Mouse (Mus musculus) fibroblast of lung, adult 2 months (primary cell): Measurements from ENCODE around the gene Col4a5.
A peak's percentile ranks its signal among the peaks of the same experiment; 100 is the strongest.

Experiments used
- DNase-seq: peaks from one replicate; pipeline ENCODE4 v3.0.0-alpha.2; 2011; ENCODE audit warnings: low read depth

Col4a5 gene

GRCm38 (mm10) chrX:141475110-141475509 lies at the start of gene Col4a5:
Gene Col4a5, plus strand, starts transcription at chrX:141475385.
- DNase-seq = peak; percentile 37

- no peak for DNase-seq
Observed at GRCm38 (mm10) chrX:141436780-141437179, 38.4 kb upstream of the Col4a5 start.

GRCm38 (mm10) chrX:141439423-141439822 lies 35.8 kb upstream of the Col4a5 start:
- peak; percentile 36 for DNase-seq

- no peak for DNase-seq
Observed at GRCm38 (mm10) chrX:141447936-141448335, 27.2 kb upstream of the Col4a5 start.

GRCm38 (mm10) chrX:141473470-141474302 lies 1.5 kb upstream of the Col4a5 start, which contains the start of gene Col4a6:
Gene Col4a6, minus strand, starts transcription at chrX:141474076.
- no peak for DNase-seq

GRCm38 (mm10) chrX:141475566-141476327 lies 562 bp downstream of the Col4a5 start:
- DNase-seq = no peak

- no peak for DNase-seq
Observed at GRCm38 (mm10) chrX:141494545-141494944, 19.4 kb downstream of the Col4a5 start.

- no peak for DNase-seq
Observed at GRCm38 (mm10) chrX:141503125-141503524, 27.9 kb downstream of the Col4a5 start.

- peak; percentile 52 for DNase-seq
Observed at GRCm38 (mm10) chrX:141533447-141533846, 58.3 kb downstream of the Col4a5 start.

GRCm38 (mm10) chrX:141547471-141547870 lies 72.3 kb downstream of the Col4a5 start:
- no peak for DNase-seq

GRCm38 (mm10) chrX:141590242-141590641 lies 115.1 kb downstream of the Col4a5 start:
- DNase-seq = no peak

GRCm38 (mm10) chrX:141721725-141722124 lies 246.5 kb downstream of the Col4a5 start:
- DNase-seq = no peak

- DNase-seq = no peak
Observed at GRCm38 (mm10) chrX:141723936-141724335, 248.8 kb downstream of the Col4a5 start.

- no peak for DNase-seq
Observed at GRCm38 (mm10) chrX:141724391-141724891, 249.3 kb downstream of the Col4a5 start.

GRCm38 (mm10) chrX:141724937-141725918 lies 250.0 kb downstream of the Col4a5 start, which contains the start of gene Irs4:
Gene Irs4, minus strand, starts transcription at chrX:141725263.
- no peak for DNase-seq

- DNase-seq = no peak
Observed at GRCm38 (mm10) chrX:141729570-141729969, 254.4 kb downstream of the Col4a5 start.
